Mouse (Mus musculus): Measurements from ENCODE around the gene Camsap3. TPM values are rescaled to one million over a fixed set of nuclear protein-coding genes. Genes with fewer than 3 reads are reported as not detected.

Camsap3 gene
- polyA plus RNA-seq, 1 experiment: 96.3 TPM

DNA sequence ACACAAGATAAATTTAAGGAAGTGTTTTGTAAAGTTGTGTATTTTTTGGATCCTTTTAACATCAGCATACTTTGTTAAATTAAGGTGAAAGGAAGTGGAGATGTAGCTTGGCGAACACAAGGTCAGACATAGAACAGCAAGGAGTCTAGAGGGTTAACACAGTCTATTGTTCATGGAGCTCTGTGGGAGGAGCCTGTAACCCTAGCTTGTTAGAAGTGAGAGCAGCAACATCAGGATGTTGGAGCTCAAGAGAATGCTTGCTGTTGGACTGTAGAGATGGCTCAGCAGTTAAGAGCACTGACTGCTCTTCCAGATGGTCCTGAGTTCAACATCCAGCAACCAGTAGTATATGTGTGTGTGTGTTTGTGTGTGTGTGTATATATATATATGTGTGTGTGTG is 61.9 kb downstream of the Camsap3 start:
- DNase-seq (ENCODE audit: low read depth, low spot score): no peak

DNA sequence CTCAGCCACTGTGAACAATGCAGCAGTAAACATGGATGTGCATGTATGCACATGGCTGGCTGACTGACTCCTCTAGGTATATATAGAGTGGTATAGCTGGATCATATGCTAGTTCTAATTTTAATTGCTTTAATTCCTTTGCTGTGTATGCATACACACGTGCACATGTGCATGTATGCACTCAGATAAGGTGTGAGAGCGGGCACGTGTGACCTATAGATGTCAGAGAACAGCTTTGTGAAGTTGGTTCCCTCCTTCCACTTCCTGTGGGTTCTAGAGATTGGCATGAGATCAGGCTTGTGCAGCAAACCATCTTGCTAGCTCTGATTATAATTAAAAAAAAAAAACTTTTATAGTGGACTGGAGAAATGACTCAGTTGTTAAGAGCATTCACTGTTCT is 65.8 kb downstream of the Camsap3 start:
- no peak for DNase-seq (ENCODE audit: low read depth, low spot score)
- 58% methylated on average over 3 of the region's 3 CpGs for WGBS

More for the DNA sequence above, 61.9 kb downstream of the Camsap3 start:
- WGBS: 60% methylated on average over 1 of the region's 1 CpGs

DNA sequence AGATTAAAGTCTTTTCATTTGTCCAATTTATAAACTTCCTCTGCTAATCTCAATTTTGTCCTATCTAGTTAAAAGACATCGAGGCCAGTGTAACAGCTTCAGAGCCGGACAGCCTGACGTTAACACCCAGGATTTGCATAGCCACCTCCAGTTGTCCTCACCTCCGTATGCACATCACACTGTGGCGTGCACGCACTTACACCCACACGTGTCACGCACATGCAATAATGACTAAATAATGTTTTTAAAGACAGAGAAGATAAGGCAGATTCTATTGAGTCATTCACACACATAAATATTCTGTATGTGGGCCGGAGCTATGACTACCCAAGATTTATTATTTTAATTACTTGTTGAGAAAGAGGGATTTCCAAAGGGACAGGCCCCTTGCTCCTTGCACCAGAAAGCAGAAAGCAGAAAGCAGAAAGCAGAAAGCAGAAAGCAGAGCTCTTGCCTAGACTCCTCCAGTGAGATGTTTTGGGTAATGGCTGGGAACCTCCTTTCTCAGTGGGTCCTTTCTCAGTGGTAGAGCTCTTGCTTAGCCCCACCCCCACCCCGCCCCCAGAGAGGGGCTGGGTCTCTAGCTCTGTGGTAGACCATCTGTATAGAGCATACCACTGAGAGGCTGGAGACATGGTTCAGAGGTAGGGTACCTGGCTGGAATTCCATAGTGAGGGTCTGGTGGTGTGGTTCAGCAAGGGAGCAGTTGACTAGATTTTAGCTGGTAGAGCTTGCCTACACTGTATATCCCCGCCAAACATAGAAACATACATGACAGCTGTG is 67.8 kb downstream of the Camsap3 start:
- 68% methylated on average over 11 of the region's 11 CpGs for WGBS
- no peak for DNase-seq (ENCODE audit: low read depth, low spot score)

DNA sequence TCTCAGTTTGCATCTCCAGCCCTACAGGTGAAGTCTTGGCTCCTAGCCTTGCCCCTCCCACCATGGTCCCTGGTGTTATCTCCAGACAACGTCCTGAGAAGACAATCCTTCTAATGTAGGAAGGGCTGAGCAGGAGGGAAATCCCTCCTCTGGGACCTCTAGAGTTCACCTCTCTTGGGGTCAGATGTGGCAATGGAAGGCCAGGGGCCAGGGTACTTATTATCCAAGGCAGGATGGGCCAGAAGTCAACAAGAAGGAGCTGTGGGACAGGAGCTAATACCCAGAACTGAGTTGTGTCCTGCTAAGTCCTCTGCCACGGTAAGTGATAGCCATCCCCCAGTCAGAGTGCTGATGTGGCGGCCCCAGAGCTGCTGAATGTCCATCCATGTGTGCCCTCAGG is 68.4 kb downstream of the Camsap3 start, which contains the start of gene Retn:
TSS of gene Retn (plus strand) at position 245 of the 400 bp plus-strand sequence.
- DNase-seq (ENCODE audit: low read depth, low spot score): no peak
- 59% methylated on average over 3 of the region's 3 CpGs for WGBS

DNA sequence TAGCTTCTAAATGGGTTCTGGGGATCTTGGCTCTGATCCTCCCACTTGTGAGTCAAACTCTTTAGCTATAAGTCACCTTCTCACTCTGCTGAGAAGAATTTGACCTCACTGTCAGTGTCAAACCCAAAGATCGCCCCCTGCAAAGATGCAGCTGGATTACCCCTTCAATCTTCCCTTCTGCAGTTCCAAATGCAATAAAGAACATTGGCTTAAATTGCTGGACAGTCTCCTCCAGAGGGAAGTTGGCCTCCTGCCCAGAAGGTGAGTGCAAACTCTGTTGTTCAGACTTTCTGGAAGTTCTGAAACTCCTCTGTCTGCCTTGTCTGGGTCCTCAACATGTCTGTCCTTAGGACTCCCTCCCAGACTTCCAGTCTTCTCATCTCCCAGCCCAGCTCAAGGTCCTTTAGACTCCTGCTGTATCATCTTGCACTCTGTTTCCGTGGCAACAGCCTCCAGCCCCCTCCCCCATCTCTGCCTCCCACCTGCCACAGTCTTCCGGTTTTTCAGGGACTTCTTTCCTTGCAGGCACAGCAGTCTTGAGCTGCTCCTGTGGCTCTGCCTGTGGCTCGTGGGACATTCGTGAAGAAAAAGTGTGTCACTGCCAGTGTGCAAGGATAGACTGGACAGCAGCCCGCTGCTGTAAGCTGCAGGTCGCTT is 69.8 kb downstream of the Camsap3 start:
- 20% methylated on average over 7 of the region's 7 CpGs for WGBS
- DNase-seq (ENCODE audit: low read depth, low spot score): no peak

Other genes with a start within 250 kb of the Camsap3 start
- gene A430078G23Rik, start 233.9 kb upstream of the Camsap3 start, polyA plus RNA-seq (2012; rRNA removed): 1.2 and 2.6 TPM in 2 replicates
- 17.5 and 24.2 TPM in 2 replicates for gene Arhgef18, start 194.3 kb upstream of the Camsap3 start, polyA plus RNA-seq (2012; rRNA removed)
- 13.2 and 13.6 TPM in 2 replicates for gene Pex11g, start 119.6 kb upstream of the Camsap3 start, polyA plus RNA-seq (2012; rRNA removed)
- not detected in 2 replicates for gene Tex45, start 116.4 kb upstream of the Camsap3 start, polyA plus RNA-seq (2012; rRNA removed)
- 20.1 and 22.0 TPM in 2 replicates for gene Zfp358, start 94.2 kb upstream of the Camsap3 start, polyA plus RNA-seq (2012; rRNA removed)
- 77.4 and 87.1 TPM in 2 replicates for gene Mcoln1, start 86.8 kb upstream of the Camsap3 start, polyA plus RNA-seq (2012; rRNA removed)
- 49.5 and 92.0 TPM in 2 replicates for gene Pnpla6, start 71.9 kb upstream of the Camsap3 start, polyA plus RNA-seq (2012; rRNA removed)
- gene C330021F23Rik, start 19.3 kb upstream of the Camsap3 start, polyA plus RNA-seq (2012; rRNA removed): 0.34 and 4.0 TPM in 2 replicates
- 39.1 and 50.5 TPM in 2 replicates for gene Xab2, start 34.0 kb downstream of the Camsap3 start, polyA plus RNA-seq (2012; rRNA removed)
- 9.5 TPM in 2 replicates for gene Pet100, start 34.3 kb downstream of the Camsap3 start, polyA plus RNA-seq (2012; rRNA removed)
- gene Pcp2, start 38.3 kb downstream of the Camsap3 start, polyA plus RNA-seq (2012; rRNA removed): not detected in 2 replicates
- 179 and 256 TPM in 2 replicates for gene Stxbp2, start 43.7 kb downstream of the Camsap3 start, polyA plus RNA-seq (2012; rRNA removed)
- 2.9 and 11.9 TPM in 2 replicates for gene Retn, start 68.5 kb downstream of the Camsap3 start, polyA plus RNA-seq (2012; rRNA removed)
- 0.59 and 0.63 TPM in 2 replicates for gene Mcemp1, start 78.5 kb downstream of the Camsap3 start, polyA plus RNA-seq (2012; rRNA removed)
- 3.6 and 5.8 TPM in 2 replicates for gene Fcor, start 85.1 kb downstream of the Camsap3 start, polyA plus RNA-seq (2012; rRNA removed)
- gene Trappc5, start 89.0 kb downstream of the Camsap3 start, polyA plus RNA-seq (2012; rRNA removed): 22.8 and 27.4 TPM in 2 replicates
- 2.8 and 5.0 TPM in 2 replicates for gene Fcer2a, start 106.9 kb downstream of the Camsap3 start, polyA plus RNA-seq (2012; rRNA removed)
- not detected in 2 replicates for gene Clec4g, start 133.4 kb downstream of the Camsap3 start, polyA plus RNA-seq (2012; rRNA removed)
- gene Cd209a, start 161.7 kb downstream of the Camsap3 start, polyA plus RNA-seq (2012; rRNA removed): 0.16 and 1.3 TPM in 2 replicates